Mouse (Mus musculus): ENCODE results near the gene Ddah1.

The Ddah1 gene

GRCm38 (mm10) chr3:145758561-145759378 lies at the start of gene Ddah1:
Ddah1 (plus strand) TSS chr3:145758675.
- peak; percentile 43 to 61 for DNase-seq (ENCODE audit: low spot score in 2 of 2)

GRCm38 (mm10) chr3:145715923-145716322 lies 42.6 kb upstream of the Ddah1 start:
- no peak for DNase-seq (ENCODE audit: low spot score in 2 of 2)

- DNase-seq (ENCODE audit: low spot score in 2 of 2), result no peak
Measured at GRCm38 (mm10) chr3:145719660-145720059, 38.8 kb upstream of the Ddah1 start.

- no peak for DNase-seq (ENCODE audit: low spot score in 2 of 2)
Measured at GRCm38 (mm10) chr3:145725078-145725477, 33.4 kb upstream of the Ddah1 start.

GRCm38 (mm10) chr3:145728336-145728735 lies 30.1 kb upstream of the Ddah1 start:
- no peak for DNase-seq (ENCODE audit: low spot score in 2 of 2)

- DNase-seq (ENCODE audit: low spot score in 2 of 2), result no peak
Measured at GRCm38 (mm10) chr3:145729531-145729930, 28.9 kb upstream of the Ddah1 start.

- DNase-seq (ENCODE audit: low spot score in 2 of 2), result no peak
Measured at GRCm38 (mm10) chr3:145730092-145730491, 28.4 kb upstream of the Ddah1 start.

- DNase-seq (ENCODE audit: low spot score in 2 of 2), result no peak
Measured at GRCm38 (mm10) chr3:145734857-145735256, 23.6 kb upstream of the Ddah1 start.

GRCm38 (mm10) chr3:145736562-145736961 lies 21.9 kb upstream of the Ddah1 start:
- DNase-seq (ENCODE audit: low spot score in 2 of 2), result no peak

- no peak for DNase-seq (ENCODE audit: low spot score in 2 of 2)
Measured at GRCm38 (mm10) chr3:145738662-145739061, 19.8 kb upstream of the Ddah1 start.

GRCm38 (mm10) chr3:145739904-145740303 lies 18.6 kb upstream of the Ddah1 start:
- DNase-seq (ENCODE audit: low spot score in 2 of 2), result no peak

GRCm38 (mm10) chr3:145743050-145743449 lies 15.4 kb upstream of the Ddah1 start:
- no peak for DNase-seq (ENCODE audit: low spot score in 2 of 2)

GRCm38 (mm10) chr3:145743476-145744027 lies 14.9 kb upstream of the Ddah1 start:
- DNase-seq (ENCODE audit: low spot score in 2 of 2), result no peak

GRCm38 (mm10) chr3:145748626-145749025 lies 9.8 kb upstream of the Ddah1 start:
- no peak for DNase-seq (ENCODE audit: low spot score in 2 of 2)

GRCm38 (mm10) chr3:145756457-145756856 lies 2.0 kb upstream of the Ddah1 start:
- DNase-seq (ENCODE audit: low spot score in 2 of 2), result no peak

GRCm38 (mm10) chr3:145757177-145757576 lies 1.3 kb upstream of the Ddah1 start:
- no peak for DNase-seq (ENCODE audit: low spot score in 2 of 2)

GRCm38 (mm10) chr3:145757844-145758243 lies 631 bp upstream of the Ddah1 start:
- no peak for DNase-seq (ENCODE audit: low spot score in 2 of 2)

GRCm38 (mm10) chr3:145759379-145760209 lies 1.1 kb downstream of the Ddah1 start:
- no peak for DNase-seq (ENCODE audit: low spot score in 2 of 2)

- no peak for DNase-seq (ENCODE audit: low spot score in 2 of 2)
Measured at GRCm38 (mm10) chr3:145760547-145760946, 2.1 kb downstream of the Ddah1 start.

- no peak for DNase-seq (ENCODE audit: low spot score in 2 of 2)
Measured at GRCm38 (mm10) chr3:145761501-145762170, 3.2 kb downstream of the Ddah1 start.

- DNase-seq (ENCODE audit: low spot score in 2 of 2), result no peak
Measured at GRCm38 (mm10) chr3:145762957-145763641, 4.6 kb downstream of the Ddah1 start.
